8 mouse cellular contexts compared by ENCODE assay signal in genomic region chr4:126201514-126202302, GRCm38 (mm10). TPM values are rescaled to one million over a fixed set of nuclear protein-coding genes. Genes with fewer than 3 reads are reported as not detected.
A peak's percentile ranks its signal among the peaks of the same experiment; 100 is the strongest.
DNase-seq lines count a peak whose midpoint lies in the region; ATAC-seq and TF ChIP-seq lines count a peak whose summit lies in the region.

No protein-coding gene starts in this region.

- H3K4me3 ChIP-seq in hindbrain, embryonic 14.5 days (replicated peaks; ENCODE audit: low read length): peak overlapping the region; percentile 84
- peak overlapping the region; percentile 77 for H3K4me3 ChIP-seq in limb, embryonic 14.5 days (replicated peaks; ENCODE audit: low read length)
- peak overlapping the region; percentile 70 for H3K4me3 ChIP-seq in midbrain, embryonic 13.5 days (replicated peaks)
- H3K4me3 ChIP-seq in testis, adult 2 months (ENCODE audit: control insufficient read depth, low read depth, low read length): peak overlapping the region; percentile 89

- H3K9ac ChIP-seq in hindbrain, embryonic 14.5 days: peak overlapping the region; percentile 88
- H3K9ac ChIP-seq in limb, embryonic 14.5 days (ENCODE audit: low read depth, low read length, severe bottlenecking): peak overlapping the region; percentile 96
- peak overlapping the region; percentile 85 for H3K9ac ChIP-seq in midbrain, embryonic 13.5 days (replicated peaks)

- WGBS in hindbrain, embryonic 14.5 days: under 1% methylated on average over 28 of the region's 28 CpGs
- WGBS in limb, embryonic 14.5 days: under 1% methylated on average over 28 of the region's 28 CpGs
- whole genome bisulfite sequencing in midbrain, embryonic 13.5 days: under 1% methylated on average over 28 of the region's 28 CpGs

- H3K36me3 ChIP-seq in hindbrain, embryonic 14.5 days (replicated peaks; ENCODE audit: control insufficient read depth, insufficient read depth): peaks cover 5% of the 10 kb centered on the region; the same call in 1 of the 2 replicates
- peaks cover 12% of the 10 kb centered on the region; the same call in 1 of the 2 replicates for H3K36me3 ChIP-seq in limb, embryonic 14.5 days (ENCODE audit: control insufficient read depth, insufficient read depth, low read length)
- H3K36me3 ChIP-seq in midbrain, embryonic 13.5 days: no peaks in the 10 kb centered on the region
- no peaks in the 10 kb centered on the region; the same call in none of the 2 replicates for H3K36me3 ChIP-seq in testis, adult 2 months (ENCODE audit: control insufficient read depth, insufficient read depth, low read length)

- peak; percentile 2 for ATAC-seq in activated CD4-positive, CD25-positive, alpha-beta regulatory T cell, adult 4 months
- ATAC-seq in hindbrain, embryonic 14.5 days (ENCODE audit: low FRiP score): no peak
- no peak for ATAC-seq in limb, embryonic 14.5 days (ENCODE audit: low FRiP score, low read depth)
- no peak for ATAC-seq in midbrain, embryonic 13.5 days

- DNase-seq in cerebellum, adult 9-11 months: peak; percentile 58
- no peak for DNase-seq in cerebellum, adult 8-10 months
- peak; percentile 50 for DNase-seq in fibroblast of lung, adult 2 months (ENCODE audit: low read depth)
- DNase-seq in hindbrain, embryonic 14.5 days (ENCODE audit: low spot score): peak; percentile 50
- peak; percentile 15 for DNase-seq in limb, embryonic 14.5 days (ENCODE audit: low spot score)

- TF ChIP-seq CTCF in testis, adult 2 months (IDR thresholded peaks at IDR 0.05; ENCODE audit: control insufficient read depth, insufficient read depth, insufficient replicate concordance, low read depth, low read length): no peak

- peak overlapping the region; percentile 79 for H3K4me2 ChIP-seq in hindbrain, embryonic 14.5 days (replicated peaks)
- H3K4me2 ChIP-seq in limb, embryonic 14.5 days (replicated peaks; ENCODE audit: low read depth, low read length, severe bottlenecking): peak overlapping the region; percentile 60
- H3K4me2 ChIP-seq in midbrain, embryonic 13.5 days (replicated peaks): peak overlapping the region; percentile 86

- H3K27ac ChIP-seq in hindbrain, embryonic 14.5 days: peak overlapping the region; percentile 97
- H3K27ac ChIP-seq in limb, embryonic 14.5 days (replicated peaks; ENCODE audit: low read depth, low read length): peak overlapping the region; percentile 99
- H3K27ac ChIP-seq in midbrain, embryonic 13.5 days: peak overlapping the region; percentile 95
- H3K27ac ChIP-seq in testis, adult 2 months (ENCODE audit: control insufficient read depth, insufficient read depth, low read depth, low read length): peak overlapping the region; percentile 98

- peaks cover 28% of the 10 kb centered on the region for H3K4me1 ChIP-seq in hindbrain, embryonic 14.5 days (replicated peaks; ENCODE audit: control insufficient read depth, insufficient read depth, low read length)
- peaks cover 37% of the 10 kb centered on the region for H3K4me1 ChIP-seq in limb, embryonic 14.5 days (ENCODE audit: control insufficient read depth, insufficient read depth, low read length)
- peaks cover 39% of the 10 kb centered on the region for H3K4me1 ChIP-seq in midbrain, embryonic 13.5 days (replicated peaks)
- peaks cover 17% of the 10 kb centered on the region for H3K4me1 ChIP-seq in testis, adult 2 months (ENCODE audit: control insufficient read depth, insufficient read depth, low read length)

- H3K27me3 ChIP-seq in hindbrain, embryonic 14.5 days (ENCODE audit: control insufficient read depth, insufficient read depth, low read length): no peaks in the 10 kb centered on the region
- H3K27me3 ChIP-seq in limb, embryonic 14.5 days (ENCODE audit: control insufficient read depth, insufficient read depth, low read length): no peaks in the 10 kb centered on the region
- H3K27me3 ChIP-seq in midbrain, embryonic 13.5 days: no peaks in the 10 kb centered on the region
- H3K27me3 ChIP-seq in testis, adult 2 months (ENCODE audit: control insufficient read depth, insufficient read depth, low read length): no peaks in the 10 kb centered on the region

- no peak; the same call in 1 of the 2 replicates for TF ChIP-seq POLR2A in limb, embryonic 14.5 days (IDR thresholded peaks at IDR 0.05; ENCODE audit: borderline replicate concordance, extremely low read depth, insufficient read depth, insufficient read length)
- no peak; the same call in 1 of the 2 replicates for TF ChIP-seq POLR2A in testis, adult 2 months (IDR thresholded peaks at IDR 0.05; ENCODE audit: control insufficient read depth, low read depth, low read length)

- no peaks in the 10 kb centered on the region for H3K9me3 ChIP-seq in hindbrain, embryonic 14.5 days (ENCODE audit: control insufficient read depth, low read length)
- no peaks in the 10 kb centered on the region for H3K9me3 ChIP-seq in limb, embryonic 14.5 days (ENCODE audit: control insufficient read depth, low read length)
- H3K9me3 ChIP-seq in midbrain, embryonic 13.5 days: no peaks in the 10 kb centered on the region

RNA-seq across cellular contexts. Expression of gene Thrap3, which starts 0.9 kb away (rescaled TPM):
- polyA plus RNA-seq in activated CD4-positive, CD25-positive, alpha-beta regulatory T cell, adult 4 months (2017; shearing (Covaris generic)): 100 to 1,000 TPM; 205 to 236 TPM
- polyA plus RNA-seq in hindbrain, embryonic 14.5 days (2014; fragmentation: Nextera tagmentation; extraction: Ambion mirVana): 127 and 139 TPM in 2 replicates
- 168 and 191 TPM in 2 replicates for polyA plus RNA-seq in limb, embryonic 14.5 days (2012; rRNA removed)
- 204 and 229 TPM in 2 replicates for polyA plus RNA-seq in limb, embryonic 14.5 days (2014; fragmentation: Nextera tagmentation; extraction: Ambion mirVana)
- polyA plus RNA-seq in midbrain, embryonic 13.5 days (2015; fragmentation: Nextera tagmentation; extraction: Ambion mirVana): 174 and 180 TPM in 2 replicates
- 48.4 and 56.8 TPM in 2 replicates for polyA plus RNA-seq in testis, adult 2 months (2012; rRNA removed)

RNA-seq across cellular contexts. Expression of gene Sh3d21, which starts 38.4 kb away (rescaled TPM):
- polyA plus RNA-seq in activated CD4-positive, CD25-positive, alpha-beta regulatory T cell, adult 4 months (2017; shearing (Covaris generic)): under 1 TPM in 1 of 2 experiments, not detected in 1; 0.92 TPM
- 1.1 TPM in 2 replicates for polyA plus RNA-seq in hindbrain, embryonic 14.5 days (2014; fragmentation: Nextera tagmentation; extraction: Ambion mirVana)
- polyA plus RNA-seq in limb, embryonic 14.5 days (2012; rRNA removed): 7.1 and 8.5 TPM in 2 replicates
- 8.9 and 10.9 TPM in 2 replicates for polyA plus RNA-seq in limb, embryonic 14.5 days (2014; fragmentation: Nextera tagmentation; extraction: Ambion mirVana)
- polyA plus RNA-seq in midbrain, embryonic 13.5 days (2015; fragmentation: Nextera tagmentation; extraction: Ambion mirVana): 0.55 and 1.0 TPM in 2 replicates
- 285 and 337 TPM in 2 replicates for polyA plus RNA-seq in testis, adult 2 months (2012; rRNA removed)

RNA-seq across cellular contexts. Expression of gene Eva1b, which starts 54.2 kb away (rescaled TPM):
- polyA plus RNA-seq in activated CD4-positive, CD25-positive, alpha-beta regulatory T cell, adult 4 months (2017; shearing (Covaris generic)): 10 to 100 TPM; 18.8 to 19.0 TPM
- polyA plus RNA-seq in hindbrain, embryonic 14.5 days (2014; fragmentation: Nextera tagmentation; extraction: Ambion mirVana): 13.5 and 19.2 TPM in 2 replicates
- 120 and 155 TPM in 2 replicates for polyA plus RNA-seq in limb, embryonic 14.5 days (2012; rRNA removed)
- 101 and 106 TPM in 2 replicates for polyA plus RNA-seq in limb, embryonic 14.5 days (2014; fragmentation: Nextera tagmentation; extraction: Ambion mirVana)
- polyA plus RNA-seq in midbrain, embryonic 13.5 days (2015; fragmentation: Nextera tagmentation; extraction: Ambion mirVana): 10.3 and 12.9 TPM in 2 replicates
- 5.4 and 6.2 TPM in 2 replicates for polyA plus RNA-seq in testis, adult 2 months (2012; rRNA removed)

RNA-seq across cellular contexts. Expression of gene Map7d1, which starts 54.4 kb away (rescaled TPM):
- polyA plus RNA-seq in activated CD4-positive, CD25-positive, alpha-beta regulatory T cell, adult 4 months (2017; shearing (Covaris generic)): 1 to 10 TPM; 6.7 to 7.4 TPM
- 84.2 and 90.0 TPM in 2 replicates for polyA plus RNA-seq in hindbrain, embryonic 14.5 days (2014; fragmentation: Nextera tagmentation; extraction: Ambion mirVana)
- polyA plus RNA-seq in limb, embryonic 14.5 days (2012; rRNA removed): 113 and 119 TPM in 2 replicates
- 58.3 and 68.4 TPM in 2 replicates for polyA plus RNA-seq in limb, embryonic 14.5 days (2014; fragmentation: Nextera tagmentation; extraction: Ambion mirVana)
- 64.1 and 89.5 TPM in 2 replicates for polyA plus RNA-seq in midbrain, embryonic 13.5 days (2015; fragmentation: Nextera tagmentation; extraction: Ambion mirVana)
- polyA plus RNA-seq in testis, adult 2 months (2012; rRNA removed): 6.0 and 7.5 TPM in 2 replicates

Comparison
In these comparisons a context has a peak if more than half of its experiments do, and no peak if none do; other contexts are left out.
1. RNA of gene Sh3d21, which starts 38.4 kb away (polyA plus RNA-seq): 285 to 337 TPM in testis, adult 2 months; 7.1 to 10.9 TPM in limb, embryonic 14.5 days, 1.1 TPM in hindbrain, embryonic 14.5 days, 0.92 TPM in activated CD4-positive, CD25-positive, alpha-beta regulatory T cell, adult 4 months and 0.55 to 1.0 TPM in midbrain, embryonic 13.5 days; every median in the first group is over 10 times any median in the second.
2. Peak in every context shown above with its lines, with median percentiles within 50 percentile points of each other: H3K27ac ChIP-seq, H3K4me2 ChIP-seq, H3K4me3 ChIP-seq and H3K9ac ChIP-seq.